Mouse (Mus musculus): ENCODE results near the gene Palm3.

GRCm38 (mm10) chr8:84021569-84021968 is 298 bp downstream of the Palm3 start:
- TF ChIP-seq CTCF (IDR thresholded peaks at IDR 0.05; ENCODE audit: extremely low read depth, insufficient read depth, low read length) (no peak), POLR2A (IDR thresholded peaks at IDR 0.05; ENCODE audit: extremely low read depth, insufficient read depth, low read length) (no peak)

Measured in cortical plate, adult 2 months (tissue).